Mouse (Mus musculus): Measurements from ENCODE around the gene Frmd5. TPM values are rescaled to one million over a fixed set of nuclear protein-coding genes. Genes with fewer than 3 reads are reported as not detected.

Frmd5 gene
- total RNA-seq, 2 experiments from 2014 or later: 32.6 to 35.4 TPM

DNA sequence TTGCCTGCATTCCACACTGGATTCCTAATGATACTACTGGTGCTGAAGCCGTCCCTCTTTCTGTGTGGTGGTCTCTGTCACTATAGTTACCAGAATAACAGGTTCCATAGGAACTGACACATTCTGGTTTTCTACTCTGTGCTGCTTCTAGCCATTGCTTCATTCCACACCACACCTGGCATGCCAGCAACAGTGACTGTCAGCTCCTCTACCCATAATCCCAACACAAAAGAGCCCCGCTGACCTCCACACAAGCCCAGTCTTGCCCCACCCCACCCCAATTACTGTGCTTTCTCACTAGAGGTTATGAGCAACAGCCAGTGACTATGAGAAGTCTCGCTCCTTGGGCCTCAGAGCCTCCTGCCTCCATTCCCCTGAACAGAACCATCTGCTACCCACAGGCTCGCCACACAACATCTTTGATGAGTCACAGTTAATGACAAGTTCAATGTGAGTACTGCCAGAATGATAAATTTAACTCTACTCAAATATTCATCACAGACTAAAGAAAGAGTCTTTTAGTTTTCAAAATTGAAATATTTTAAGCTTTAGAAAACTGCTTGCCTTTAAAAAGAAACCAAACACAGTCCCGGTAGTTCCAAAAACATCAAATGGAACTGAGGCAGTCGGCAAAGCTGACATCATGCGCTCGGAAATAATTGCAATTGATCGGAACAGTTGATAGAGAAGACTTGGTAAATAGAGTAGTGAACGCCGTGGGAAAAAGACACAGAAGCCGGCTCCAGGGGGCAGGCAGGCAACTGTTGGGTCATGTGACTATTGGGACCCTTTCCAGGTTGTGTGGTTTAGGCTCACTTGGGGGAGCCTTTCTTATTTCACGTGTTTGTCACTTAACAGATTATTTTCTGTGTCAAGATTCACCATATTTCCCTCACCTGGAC lies 185.4 kb downstream of the Frmd5 start:
- peak; percentile 55 to 58 for DNase-seq (ENCODE audit: low spot score in 2 of 2)
- Histone ChIP-seq H3K27ac (peak overlapping the region; percentile 79), H3K4me3 (peak overlapping the region; percentile 35)
- TF ChIP-seq CTCF (conservative IDR thresholded peaks at IDR 0.05): no peak

DNA sequence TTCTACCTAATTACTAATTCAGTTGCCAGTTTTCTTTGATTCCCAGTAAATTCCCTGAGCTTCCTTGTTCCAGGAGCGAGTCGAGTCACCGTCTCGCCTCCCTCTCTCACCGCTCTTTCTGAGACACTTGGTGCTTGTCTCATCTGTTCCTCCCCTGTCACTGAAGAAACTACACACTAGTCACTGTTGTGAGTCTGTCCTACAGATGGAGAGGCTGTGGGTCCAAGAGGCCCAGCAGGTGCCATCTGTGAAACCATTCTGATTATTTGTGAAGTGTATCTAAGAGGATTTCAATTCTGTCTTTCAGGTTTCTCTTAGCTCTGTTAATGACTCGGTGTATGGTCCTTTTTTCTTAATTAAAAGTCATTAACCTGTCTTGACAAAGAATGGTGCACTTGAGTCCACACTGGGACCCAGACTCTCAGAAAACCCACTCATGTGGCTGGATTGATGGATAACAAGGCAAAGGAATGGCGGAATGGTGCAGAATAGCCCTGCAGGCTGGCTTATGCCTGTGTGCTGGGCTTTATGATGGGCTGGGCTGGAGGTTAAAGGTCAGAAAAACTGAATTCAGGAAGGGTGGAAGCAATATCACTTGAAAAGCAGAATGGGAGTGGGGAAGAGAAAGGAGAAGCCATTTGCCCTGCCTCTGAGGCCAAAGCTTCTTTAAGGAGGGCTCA lies 186.2 kb downstream of the Frmd5 start:
- Histone ChIP-seq H3K27ac (peak overlapping the region; percentile 79), H3K4me3 (no peak overlapping the region)
- DNase-seq (ENCODE audit: low spot score in 2 of 2): peak in 1 of 2 experiments; percentile 25
- TF ChIP-seq CTCF (conservative IDR thresholded peaks at IDR 0.05): no peak

DNA sequence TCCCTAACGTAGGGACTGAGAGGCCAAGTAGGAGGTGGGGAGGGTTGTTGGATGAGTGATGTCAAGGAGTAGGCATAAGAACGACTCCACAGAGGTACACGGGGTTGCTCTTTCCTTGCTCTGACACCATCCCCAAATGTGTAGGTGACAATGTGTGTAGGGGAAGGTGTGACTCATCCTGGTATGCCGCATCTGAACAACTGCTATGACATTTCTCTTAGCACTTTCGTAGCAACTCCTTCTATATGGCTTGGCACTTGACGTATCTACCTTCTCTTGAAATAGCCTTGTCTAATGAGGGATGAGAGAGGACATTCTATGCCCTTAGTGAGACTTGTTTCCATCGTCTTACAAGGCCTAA lies 191.7 kb downstream of the Frmd5 start:
- DNase-seq (ENCODE audit: low spot score in 2 of 2): no peak
- no peak overlapping the region for H3K27ac ChIP-seq
- no peak for TF ChIP-seq CTCF (conservative IDR thresholded peaks at IDR 0.05)
- no peak overlapping the region for H3K4me3 ChIP-seq

DNA sequence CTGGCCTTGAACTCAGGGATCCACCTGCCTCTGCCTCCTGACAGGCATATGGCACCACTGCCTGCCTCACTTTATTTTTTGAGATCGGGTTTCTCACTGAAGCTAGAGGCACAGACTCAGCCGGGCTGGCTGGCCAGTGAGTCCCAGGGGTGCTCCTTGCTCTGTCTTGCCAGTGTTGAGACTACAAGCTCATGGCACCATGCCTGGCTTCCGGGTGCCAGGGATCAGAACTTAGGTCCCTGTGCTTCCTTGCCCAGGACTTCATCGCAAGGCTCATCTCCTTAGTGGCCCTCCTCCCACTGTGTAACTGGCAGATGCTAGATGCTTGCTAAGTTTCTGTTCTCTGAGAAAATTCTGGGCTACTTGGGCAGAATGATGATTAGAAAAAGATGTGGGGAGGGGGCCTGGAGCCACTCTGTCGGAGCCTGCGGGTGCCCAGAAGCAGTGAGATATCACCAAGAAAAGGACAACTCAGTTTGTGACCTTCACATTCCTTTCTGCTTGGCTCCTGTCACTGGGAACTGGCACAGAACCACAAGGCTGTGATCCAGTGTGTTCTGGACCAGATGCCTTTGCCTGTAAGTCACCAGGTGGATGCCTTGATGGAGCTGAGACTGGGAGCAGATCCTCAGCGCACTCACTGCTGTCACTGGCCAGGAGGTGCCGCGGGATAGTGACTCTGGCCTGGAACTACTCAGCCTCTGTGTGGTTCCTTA lies 192.2 kb downstream of the Frmd5 start:
- no peak for TF ChIP-seq CTCF (conservative IDR thresholded peaks at IDR 0.05)
- H3K27ac ChIP-seq: no peak overlapping the region
- no peak for DNase-seq (ENCODE audit: low spot score in 2 of 2)
- no peak overlapping the region for H3K4me3 ChIP-seq

DNA sequence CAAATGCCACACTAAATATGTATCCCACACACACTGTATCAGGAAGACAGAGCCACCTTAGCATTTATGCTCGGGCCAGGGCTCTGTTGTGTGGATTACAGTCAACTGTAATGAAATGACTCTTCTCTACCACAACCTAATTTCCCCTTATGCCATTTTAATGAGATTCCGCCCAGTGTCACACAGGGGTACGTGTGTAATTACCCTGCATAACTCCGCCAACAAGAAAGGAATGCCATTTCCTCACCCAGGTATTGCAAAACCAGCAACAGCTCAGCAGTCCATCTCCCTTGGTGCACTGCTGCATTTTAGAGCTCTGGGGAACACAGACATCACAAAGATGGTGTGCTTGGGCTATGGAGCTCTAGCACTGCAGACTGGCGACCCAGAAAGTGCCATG lies 194.8 kb downstream of the Frmd5 start:
- H3K27ac ChIP-seq: no peak overlapping the region

DNA sequence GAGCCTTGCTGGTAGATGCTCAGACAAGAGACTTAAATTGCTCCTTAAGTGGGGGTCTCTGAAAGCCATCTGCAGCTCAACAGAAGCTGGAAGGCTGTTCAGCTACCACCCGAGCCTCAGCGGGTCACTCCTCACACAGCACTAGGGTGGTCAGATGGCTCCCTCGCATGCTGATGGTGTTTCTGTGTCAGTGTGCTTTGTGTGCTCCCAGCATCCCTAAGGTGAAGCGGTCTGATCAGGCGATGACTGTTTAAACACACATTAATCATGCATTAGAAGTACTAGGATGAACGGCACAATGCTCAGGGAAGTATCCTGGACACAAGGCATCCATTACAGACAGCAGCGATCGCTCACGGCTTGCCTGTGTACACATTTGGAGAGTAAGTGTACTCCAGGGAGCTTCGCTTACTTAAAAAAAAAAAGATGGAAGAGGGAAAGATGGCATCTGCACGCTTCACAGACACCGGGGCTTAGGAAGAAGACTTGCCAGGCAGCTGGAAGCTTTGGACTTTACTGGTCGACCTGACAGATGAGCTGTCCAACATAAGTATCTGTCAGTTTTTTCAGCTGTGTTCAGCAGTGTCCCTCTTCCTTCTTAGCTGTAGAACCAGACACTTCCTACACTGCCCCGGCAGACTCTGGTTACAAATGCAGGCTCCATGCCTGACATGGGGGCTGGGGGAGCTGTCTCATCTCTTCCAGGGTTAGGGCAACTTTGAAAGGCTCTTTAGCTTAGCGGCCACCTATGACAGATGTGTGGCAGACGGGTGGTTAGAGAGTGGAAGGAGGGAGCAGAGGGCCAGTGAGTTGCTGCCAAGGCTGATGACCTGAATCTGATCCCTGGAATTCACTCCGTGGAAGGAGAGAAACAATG lies 196.6 kb downstream of the Frmd5 start:
- Histone ChIP-seq H3K27ac (no peak overlapping the region), H3K4me3 (no peak overlapping the region)
- no peak for TF ChIP-seq CTCF (conservative IDR thresholded peaks at IDR 0.05)
- DNase-seq (ENCODE audit: low spot score in 2 of 2): no peak

More for the DNA sequence above, 194.8 kb downstream of the Frmd5 start:
- H3K4me3 ChIP-seq: no peak overlapping the region
- TF ChIP-seq CTCF (conservative IDR thresholded peaks at IDR 0.05): no peak
- no peak for DNase-seq (ENCODE audit: low spot score in 2 of 2)

DNA sequence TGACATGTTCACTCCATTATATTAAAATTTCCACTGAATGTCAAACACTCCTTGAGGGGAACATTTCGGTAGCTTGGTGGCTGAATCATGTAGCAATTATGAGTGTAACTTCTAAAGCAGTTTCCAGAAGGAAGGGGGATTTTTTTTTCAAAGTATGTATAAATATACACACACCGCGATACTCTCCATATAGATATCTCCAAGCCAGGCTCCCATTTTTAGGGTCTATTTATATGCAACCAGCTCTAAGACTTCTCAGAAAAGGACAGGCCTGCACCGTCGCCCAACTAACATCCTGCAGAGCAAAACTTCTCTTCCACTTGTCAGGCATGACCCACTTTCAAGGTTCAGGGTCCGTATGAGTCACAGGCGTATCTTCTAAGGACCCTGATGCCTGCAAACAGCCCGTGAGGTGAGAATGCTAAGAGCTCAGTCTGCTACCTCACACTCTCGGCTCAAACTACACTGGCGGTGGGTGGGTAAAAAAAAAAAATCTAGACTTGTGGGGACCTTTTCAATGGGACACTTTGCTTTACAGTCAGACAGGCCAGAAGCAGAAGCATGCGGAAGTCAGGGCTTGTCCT lies 197.7 kb downstream of the Frmd5 start:
- TF ChIP-seq CTCF (conservative IDR thresholded peaks at IDR 0.05): no peak
- Histone ChIP-seq H3K4me3 (no peak overlapping the region), H3K27ac (no peak overlapping the region)
- no peak for DNase-seq (ENCODE audit: low spot score in 2 of 2)

DNA sequence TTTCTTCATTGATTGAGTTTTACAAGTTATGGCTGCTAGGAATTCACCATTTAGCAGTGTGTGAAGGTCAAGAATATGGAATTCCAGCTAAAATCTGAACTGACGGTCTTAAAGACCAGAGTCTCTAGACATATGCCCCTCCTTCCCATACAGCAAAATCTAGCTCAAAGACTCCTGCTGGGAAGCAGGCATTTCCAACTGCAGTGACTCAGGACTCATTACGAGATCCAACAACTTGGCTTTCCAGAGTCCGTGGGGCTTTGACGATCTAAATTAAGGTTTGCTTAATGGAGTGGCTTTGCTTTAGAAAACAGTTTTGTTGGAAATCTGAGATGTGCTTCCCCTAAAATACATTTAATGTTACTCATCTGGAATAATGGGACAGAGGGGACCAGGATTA lies 204.5 kb downstream of the Frmd5 start:
- no peak for TF ChIP-seq CTCF (conservative IDR thresholded peaks at IDR 0.05)
- Histone ChIP-seq H3K27ac (no peak overlapping the region), H3K4me3 (no peak overlapping the region)
- no peak for DNase-seq (ENCODE audit: low spot score in 2 of 2)

DNA sequence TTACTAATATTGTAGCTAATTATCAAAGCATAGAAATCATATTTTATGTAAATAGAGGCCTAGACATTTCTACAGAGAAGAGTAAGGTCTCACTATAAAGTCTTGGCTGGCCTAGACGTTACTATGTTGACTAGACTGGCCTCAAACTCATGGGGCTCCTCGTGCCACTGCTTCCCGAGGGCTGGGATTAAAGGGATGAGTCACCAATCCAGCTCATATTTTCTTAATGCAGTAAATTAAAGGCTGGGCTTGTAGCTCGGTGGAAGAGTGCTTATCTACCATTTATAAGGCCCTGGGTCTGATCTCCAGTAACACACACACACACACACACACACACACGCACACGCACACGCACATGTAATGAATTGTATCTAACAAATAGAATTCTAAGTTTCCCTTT lies 205.3 kb downstream of the Frmd5 start:
- no peak overlapping the region for H3K27ac ChIP-seq
- no peak overlapping the region for H3K4me3 ChIP-seq
- DNase-seq (ENCODE audit: low spot score in 2 of 2): no peak
- no peak for TF ChIP-seq CTCF (conservative IDR thresholded peaks at IDR 0.05)

DNA sequence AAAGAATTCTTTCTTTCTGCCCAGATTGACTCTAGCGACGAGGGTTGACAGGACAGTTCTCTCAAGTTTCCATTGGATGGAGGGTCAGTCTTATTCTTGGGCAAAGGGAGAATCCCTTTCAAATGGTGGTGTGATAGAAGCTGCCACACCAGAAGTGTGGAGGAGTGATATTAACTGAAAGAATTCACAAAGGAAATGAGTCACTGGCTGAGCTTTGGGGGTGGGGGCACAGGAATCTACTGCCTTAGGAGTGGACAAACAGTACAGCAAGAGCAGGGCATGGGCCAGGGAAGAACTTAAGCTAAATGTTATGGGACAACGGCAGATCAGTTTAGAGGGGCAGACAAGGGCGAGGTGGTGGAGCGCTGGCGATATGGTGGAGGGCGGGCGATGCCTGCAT lies 206.2 kb downstream of the Frmd5 start:
- no peak for DNase-seq (ENCODE audit: low spot score in 2 of 2)
- Histone ChIP-seq H3K27ac (no peak overlapping the region), H3K4me3 (no peak overlapping the region)
- TF ChIP-seq CTCF (conservative IDR thresholded peaks at IDR 0.05): no peak

DNA sequence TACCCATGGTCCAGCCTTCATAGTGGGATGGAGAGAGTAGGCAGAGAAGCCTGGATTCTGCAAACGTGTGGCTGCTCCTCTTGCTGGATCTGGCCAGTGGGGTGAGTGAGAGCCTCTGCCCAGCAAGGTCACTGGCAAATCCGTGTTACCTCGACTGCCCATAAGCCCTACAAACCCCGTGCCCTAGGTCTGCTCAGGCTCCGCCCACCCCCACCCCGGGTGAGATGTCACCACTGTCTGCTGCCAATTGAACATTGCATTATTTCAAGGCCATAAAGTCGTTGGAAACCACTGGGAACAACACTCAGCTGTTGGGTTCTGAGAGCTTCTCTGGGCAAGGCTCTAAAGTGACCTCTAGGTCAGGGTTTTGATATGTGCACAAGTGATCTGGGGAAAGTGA lies 208.6 kb downstream of the Frmd5 start:
- no peak for DNase-seq (ENCODE audit: low spot score in 2 of 2)
- Histone ChIP-seq H3K4me3 (no peak overlapping the region), H3K27ac (no peak overlapping the region)
- TF ChIP-seq CTCF (conservative IDR thresholded peaks at IDR 0.05): no peak

DNA sequence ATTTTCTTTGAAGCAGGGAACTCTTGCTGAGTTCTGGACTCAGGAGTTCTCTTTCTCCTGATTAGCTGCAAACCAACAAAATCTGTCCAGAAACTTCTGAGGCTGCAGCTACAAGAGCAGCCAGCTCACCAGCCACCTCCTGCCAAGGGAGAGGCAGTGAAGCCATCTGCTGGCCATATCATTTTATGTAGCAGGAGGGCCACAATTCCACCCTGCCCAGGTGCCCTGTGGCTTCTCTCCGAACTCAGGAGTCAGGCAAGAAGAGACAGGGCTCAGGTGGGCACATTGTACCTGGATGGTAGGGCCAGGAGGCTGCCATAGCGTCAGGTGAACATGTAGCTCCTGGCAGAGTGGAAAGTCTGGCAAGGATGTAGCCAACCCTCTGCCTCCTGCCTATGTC lies 210.3 kb downstream of the Frmd5 start:
- Histone ChIP-seq H3K27ac (no peak overlapping the region), H3K4me3 (no peak overlapping the region)
- peak; percentile 32; the same call in 1 of the 2 replicates for TF ChIP-seq CTCF (conservative IDR thresholded peaks at IDR 0.05)
- no peak for DNase-seq (ENCODE audit: low spot score in 2 of 2)

Data from layer of hippocampus, adult 2 months (tissue).